Mouse (Mus musculus): Measurements from ENCODE around the gene Endou. TPM values are rescaled to one million over a fixed set of nuclear protein-coding genes. Genes with fewer than 3 reads are reported as not detected.

The Endou gene
- polyA plus RNA-seq, 1 experiment from 2014 or later = 0.09 TPM

DNA sequence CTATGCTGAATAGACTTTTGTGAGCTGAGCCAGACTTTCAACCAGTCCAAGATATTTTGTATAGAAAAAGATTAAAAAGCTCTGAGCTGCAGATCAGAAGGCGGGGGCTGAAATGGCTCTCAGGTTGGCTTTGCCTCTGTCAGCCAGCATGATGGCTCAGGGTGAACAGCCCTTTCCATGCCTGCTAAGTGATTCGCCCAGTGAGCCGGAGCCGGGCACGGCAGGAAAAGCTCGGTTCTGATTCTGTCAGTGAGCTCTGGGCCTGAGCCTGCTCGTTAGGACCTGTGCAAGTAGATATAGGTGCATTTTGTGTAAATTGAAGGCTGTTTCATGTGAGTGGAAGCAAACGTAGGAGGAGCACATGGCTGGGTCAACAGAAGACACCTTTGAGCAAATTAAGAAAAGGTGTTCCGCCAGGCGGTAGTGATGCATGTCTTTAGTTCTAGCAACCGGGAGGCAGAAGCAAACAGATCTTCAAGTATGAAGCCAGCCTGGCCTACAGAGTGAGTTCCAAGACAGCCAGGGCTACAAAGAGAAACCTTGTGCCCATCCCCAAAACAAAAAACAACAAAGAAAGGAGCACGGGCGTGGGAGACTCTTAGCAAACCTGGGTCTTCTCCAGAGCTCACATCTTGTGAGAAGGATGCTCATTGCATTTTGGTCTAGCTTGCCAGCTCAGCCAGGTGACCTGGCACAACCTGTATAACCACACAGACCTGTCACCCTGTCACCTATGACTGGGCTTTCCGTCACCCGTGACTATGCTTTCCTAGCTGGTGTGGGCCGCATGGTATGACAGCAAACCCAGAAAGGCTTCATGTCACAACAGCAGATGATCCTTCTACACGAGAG is 6.6 kb downstream of the Endou start:
- Histone ChIP-seq H3K9me3 (no peaks in the 10 kb centered on the region), H3K4me2 (replicated peaks) (no peak overlapping the region), H3K27me3 (replicated peaks) (no peaks in the 10 kb centered on the region), H3K27ac (no peak overlapping the region), H3K9ac (no peak overlapping the region), H3K36me3 (no peaks in the 10 kb centered on the region), H3K4me3 (replicated peaks) (no peak overlapping the region), H3K4me1 (replicated peaks) (no peaks in the 10 kb centered on the region)
- ATAC-seq = no peak
- WGBS = 83% methylated on average over 17 of the region's 17 CpGs

DNA sequence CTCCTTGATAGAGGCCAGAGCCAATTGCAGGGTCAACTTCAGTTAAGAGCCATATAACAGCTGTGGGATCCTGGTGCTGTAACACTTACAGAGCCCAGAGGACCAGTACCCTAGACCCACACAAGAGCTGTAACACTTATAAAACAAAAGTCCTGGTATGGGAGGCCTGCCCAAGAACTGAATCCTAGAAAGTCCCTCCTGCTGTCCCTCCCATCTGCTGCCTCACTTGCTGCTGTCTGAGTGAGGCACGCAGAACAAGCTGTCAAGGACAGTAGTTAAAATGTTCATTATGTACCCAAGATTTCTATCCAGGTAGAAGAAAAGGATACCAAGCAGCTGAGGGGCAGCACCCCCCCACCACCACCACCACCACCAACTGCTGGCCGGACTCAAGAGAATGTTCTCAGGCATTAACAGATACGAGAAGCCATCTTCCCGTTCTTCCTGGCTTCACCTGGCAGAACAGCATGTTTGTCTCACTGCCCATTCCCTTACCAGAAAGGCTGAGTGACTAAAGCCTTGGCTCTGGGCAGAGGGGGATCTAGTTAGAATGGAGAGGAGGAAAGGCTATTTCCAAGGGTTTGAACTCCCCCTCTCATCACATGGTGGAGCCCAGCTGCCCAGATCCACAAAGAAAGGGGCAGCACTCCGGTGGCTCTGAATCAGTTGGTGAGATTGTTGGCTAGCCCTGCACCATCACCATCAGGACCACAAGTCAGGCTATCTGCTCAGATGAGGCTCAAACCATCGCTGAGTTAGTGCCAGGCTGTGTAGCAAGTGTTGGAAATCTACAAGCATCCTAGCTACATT is 7.4 kb downstream of the Endou start:
- no peak for ATAC-seq
- Histone ChIP-seq H3K36me3 (no peaks in the 10 kb centered on the region), H3K4me1 (replicated peaks) (no peaks in the 10 kb centered on the region), H3K9me3 (no peaks in the 10 kb centered on the region), H3K27ac (no peak overlapping the region), H3K9ac (no peak overlapping the region), H3K4me3 (replicated peaks) (no peak overlapping the region), H3K4me2 (replicated peaks) (no peak overlapping the region), H3K27me3 (replicated peaks) (no peaks in the 10 kb centered on the region)
- WGBS = 84% methylated on average over 6 of the region's 6 CpGs

DNA sequence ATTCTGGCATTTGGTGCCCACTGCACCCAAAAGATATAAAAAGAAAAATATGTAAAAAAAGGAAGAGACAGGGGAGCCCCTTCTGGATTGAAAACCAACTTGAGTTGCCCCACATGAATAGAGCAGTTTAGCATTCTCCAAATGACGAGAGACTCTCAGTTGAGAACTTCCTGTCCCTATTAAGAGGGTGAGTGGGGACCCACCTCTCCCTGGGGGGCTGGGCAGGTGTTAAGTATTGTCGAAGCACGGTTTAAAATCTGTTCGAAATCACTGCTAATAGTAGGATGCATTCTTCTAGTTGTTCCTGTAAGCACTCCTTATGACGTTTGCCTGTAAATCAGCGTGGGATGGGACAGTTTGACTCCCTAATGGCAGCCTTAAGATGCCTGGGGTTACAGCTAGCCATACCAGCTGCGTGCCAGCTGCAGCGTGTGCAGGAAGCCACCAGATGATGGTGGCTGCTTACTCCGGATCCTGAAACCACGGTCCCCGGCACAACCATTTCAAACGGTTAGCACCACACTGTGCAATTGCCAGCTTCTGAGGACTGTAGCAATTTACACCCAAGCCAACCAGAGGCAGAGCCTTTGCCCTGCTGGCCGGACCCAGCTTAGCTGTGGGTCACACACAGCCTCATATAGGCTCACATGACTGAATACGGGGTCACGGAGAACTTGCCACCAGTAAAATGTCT is 10.0 kb downstream of the Endou start:
- Histone ChIP-seq H3K27me3 (replicated peaks) (no peaks in the 10 kb centered on the region), H3K9ac (no peak overlapping the region), H3K4me1 (replicated peaks) (no peaks in the 10 kb centered on the region), H3K36me3 (no peaks in the 10 kb centered on the region), H3K4me3 (replicated peaks) (no peak overlapping the region), H3K9me3 (no peaks in the 10 kb centered on the region), H3K4me2 (replicated peaks) (no peak overlapping the region), H3K27ac (no peak overlapping the region)
- ATAC-seq = no peak
- WGBS = 69% methylated on average over 15 of the region's 15 CpGs

DNA sequence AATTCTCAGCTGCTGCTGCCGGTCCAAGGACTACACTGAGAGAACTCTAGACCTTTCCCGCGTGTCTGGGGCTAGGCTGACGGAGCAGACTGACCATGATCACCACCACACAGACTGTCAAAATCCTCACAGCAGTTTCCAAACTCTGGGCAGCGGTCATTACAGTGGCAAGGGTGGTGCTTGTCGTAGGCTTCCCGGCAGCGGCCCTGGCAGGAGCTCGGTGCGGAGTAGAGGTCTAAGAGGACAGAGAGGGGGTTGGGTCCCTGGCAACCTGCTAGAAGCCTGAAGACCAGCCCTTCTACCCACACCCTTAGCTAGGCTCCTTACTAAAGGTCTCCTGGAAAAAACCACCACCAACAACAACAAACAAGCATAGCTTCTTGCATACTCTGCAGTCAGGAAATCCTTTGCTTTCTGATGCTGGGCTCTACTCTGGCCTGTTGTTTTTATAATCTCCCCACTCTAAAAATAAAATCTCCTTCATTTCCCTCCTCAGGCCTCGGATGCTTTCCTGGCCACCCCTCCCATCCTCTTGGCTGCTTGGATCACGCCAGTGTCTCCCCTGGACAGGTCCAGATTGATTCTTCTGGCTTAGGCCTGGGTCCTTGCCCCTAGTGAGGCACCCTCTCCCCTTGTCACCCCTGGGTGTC is 11.0 kb downstream of the Endou start:
- H3K4me1 ChIP-seq (replicated peaks) = no peaks in the 10 kb centered on the region

DNA sequence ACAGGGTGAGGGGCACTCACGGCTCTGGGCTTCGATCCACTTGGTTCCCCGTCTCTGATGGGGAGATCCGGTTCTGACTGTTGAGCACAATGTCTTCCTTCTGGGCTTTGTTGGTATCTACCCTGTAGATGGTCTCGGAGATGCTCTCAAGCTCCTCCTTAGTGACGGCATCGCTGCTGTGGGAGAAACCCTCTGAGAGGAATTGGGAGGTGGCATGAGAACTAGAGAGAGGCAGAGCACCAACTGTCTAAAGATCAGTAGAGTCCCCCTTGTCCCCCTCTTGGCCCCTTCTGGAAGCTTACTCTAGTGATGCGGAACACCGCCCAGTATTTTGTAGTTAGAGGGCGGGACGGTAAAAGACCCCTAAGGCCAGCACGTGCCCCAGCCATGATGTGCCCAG is 11.6 kb downstream of the Endou start:
- Histone ChIP-seq H3K36me3 (no peaks in the 10 kb centered on the region), H3K9ac (no peak overlapping the region), H3K4me2 (replicated peaks) (no peak overlapping the region), H3K27ac (no peak overlapping the region), H3K4me3 (replicated peaks) (no peak overlapping the region), H3K27me3 (replicated peaks) (no peaks in the 10 kb centered on the region), H3K4me1 (replicated peaks) (no peaks in the 10 kb centered on the region), H3K9me3 (no peaks in the 10 kb centered on the region)
- no peak for ATAC-seq
- WGBS = 92% methylated on average over 12 of the region's 12 CpGs

More for the DNA sequence above, 11.0 kb downstream of the Endou start:
- Histone ChIP-seq H3K4me2 (replicated peaks) (no peak overlapping the region), H3K36me3 (no peaks in the 10 kb centered on the region), H3K9me3 (no peaks in the 10 kb centered on the region), H3K9ac (no peak overlapping the region), H3K4me3 (replicated peaks) (no peak overlapping the region), H3K27me3 (replicated peaks) (no peaks in the 10 kb centered on the region), H3K27ac (no peak overlapping the region)
- no peak for ATAC-seq
- WGBS = 76% methylated on average over 12 of the region's 12 CpGs

DNA sequence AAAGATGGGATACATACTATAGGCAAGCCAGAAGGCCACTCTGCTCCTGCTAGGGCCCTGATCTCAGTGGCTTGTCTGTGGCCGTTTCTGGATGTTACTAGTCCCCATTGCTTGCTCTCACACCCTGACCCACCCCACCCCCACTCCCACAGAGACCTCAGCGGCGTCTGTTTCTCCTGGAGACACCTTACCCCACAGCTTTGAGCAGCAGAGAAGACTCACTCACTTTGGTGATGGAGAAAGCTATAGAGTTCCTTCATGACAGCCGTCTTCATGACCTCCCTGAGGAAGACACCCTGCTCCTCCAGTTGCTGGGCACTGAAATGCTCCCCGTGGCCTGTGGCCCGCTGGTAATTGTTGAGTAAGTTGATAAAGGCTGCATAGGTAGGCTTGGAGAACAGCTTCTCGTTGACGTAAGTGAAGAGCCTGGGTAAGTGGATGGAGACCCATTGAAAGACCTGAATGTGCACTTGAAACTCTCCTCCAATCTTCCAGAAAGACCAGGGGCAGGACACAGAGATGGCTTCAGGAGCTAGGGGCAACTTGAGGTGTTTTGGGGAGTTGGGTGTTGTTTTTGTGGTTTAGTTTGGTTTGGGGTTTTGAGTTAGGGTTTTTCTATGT is 12.5 kb downstream of the Endou start:
- Histone ChIP-seq H3K36me3 (no peaks in the 10 kb centered on the region), H3K27ac (no peak overlapping the region), H3K9ac (no peak overlapping the region), H3K27me3 (replicated peaks) (no peaks in the 10 kb centered on the region), H3K4me2 (replicated peaks) (no peak overlapping the region), H3K4me1 (replicated peaks) (no peaks in the 10 kb centered on the region), H3K9me3 (no peaks in the 10 kb centered on the region), H3K4me3 (replicated peaks) (no peak overlapping the region)
- WGBS = 83% methylated on average over 8 of the region's 8 CpGs
- ATAC-seq = no peak

DNA sequence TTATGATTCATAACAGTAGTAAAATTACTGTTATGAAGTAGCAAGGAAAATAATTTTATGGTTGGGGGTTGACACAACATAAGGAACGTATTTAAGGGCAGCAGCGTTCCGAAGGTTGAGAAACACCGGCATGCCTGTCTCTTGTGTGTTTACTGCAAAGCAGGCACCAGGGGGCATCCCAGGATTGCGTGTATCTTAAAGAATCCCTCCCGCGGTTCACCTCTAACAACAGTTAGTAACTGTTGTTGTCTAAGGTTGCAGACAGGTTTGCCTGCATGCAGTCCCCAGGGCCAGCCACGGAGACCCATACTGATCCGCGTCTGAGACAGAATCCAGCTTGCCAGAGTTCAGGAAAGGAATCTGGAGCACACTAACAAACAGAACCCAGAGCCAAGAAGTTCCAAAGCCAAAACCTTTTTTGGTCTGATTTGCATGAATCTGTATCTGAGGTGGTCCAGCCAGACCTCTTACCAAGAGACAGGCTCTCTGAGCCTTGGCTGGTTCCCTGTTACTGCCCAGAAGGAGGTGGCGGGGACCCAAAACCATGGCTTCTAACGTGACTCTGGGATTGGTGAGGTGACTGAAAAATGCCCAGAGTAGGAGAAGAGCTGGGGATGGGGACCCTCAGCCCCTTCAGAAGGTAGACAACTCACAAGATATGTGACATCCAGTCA is 13.1 kb downstream of the Endou start:
- no peaks in the 10 kb centered on the region for H3K4me1 ChIP-seq (replicated peaks)
- no peak overlapping the region for H3K4me3 ChIP-seq (replicated peaks)
- no peak overlapping the region for H3K27ac ChIP-seq
- peak; percentile 41; the same call in 1 of the 2 replicates for ATAC-seq
- no peak overlapping the region for H3K9ac ChIP-seq
- H3K4me2 ChIP-seq (replicated peaks) = no peak overlapping the region
- no peaks in the 10 kb centered on the region for H3K27me3 ChIP-seq (replicated peaks)
- H3K9me3 ChIP-seq = no peaks in the 10 kb centered on the region
- H3K36me3 ChIP-seq = no peaks in the 10 kb centered on the region
- 21% methylated on average over 12 of the region's 12 CpGs for WGBS

DNA sequence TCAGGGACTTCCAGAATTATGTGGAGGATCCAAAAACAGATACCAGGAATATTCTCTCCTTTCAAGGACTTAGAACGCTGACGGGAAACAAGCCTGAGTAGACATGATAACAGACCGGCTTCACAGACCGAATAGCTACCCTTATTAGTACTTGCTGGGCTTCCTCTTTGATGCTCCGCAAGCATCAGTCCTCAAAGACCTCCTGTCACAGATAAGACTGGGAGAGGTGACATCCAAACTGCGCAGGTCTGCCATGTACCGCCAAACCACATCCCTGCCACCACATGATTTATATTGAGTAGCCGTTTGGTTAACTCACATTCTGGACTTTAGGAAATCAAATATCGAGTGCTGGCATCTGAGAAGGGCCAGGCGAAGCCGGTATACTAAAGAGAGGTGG is 14.4 kb downstream of the Endou start:
- WGBS = 85% methylated on average over 11 of the region's 11 CpGs
- Histone ChIP-seq H3K9me3 (no peaks in the 10 kb centered on the region), H3K9ac (no peak overlapping the region), H3K4me1 (replicated peaks) (no peaks in the 10 kb centered on the region), H3K27me3 (replicated peaks) (no peaks in the 10 kb centered on the region), H3K27ac (no peak overlapping the region), H3K36me3 (no peaks in the 10 kb centered on the region), H3K4me3 (replicated peaks) (no peak overlapping the region), H3K4me2 (replicated peaks) (no peak overlapping the region)
- no peak for ATAC-seq

DNA sequence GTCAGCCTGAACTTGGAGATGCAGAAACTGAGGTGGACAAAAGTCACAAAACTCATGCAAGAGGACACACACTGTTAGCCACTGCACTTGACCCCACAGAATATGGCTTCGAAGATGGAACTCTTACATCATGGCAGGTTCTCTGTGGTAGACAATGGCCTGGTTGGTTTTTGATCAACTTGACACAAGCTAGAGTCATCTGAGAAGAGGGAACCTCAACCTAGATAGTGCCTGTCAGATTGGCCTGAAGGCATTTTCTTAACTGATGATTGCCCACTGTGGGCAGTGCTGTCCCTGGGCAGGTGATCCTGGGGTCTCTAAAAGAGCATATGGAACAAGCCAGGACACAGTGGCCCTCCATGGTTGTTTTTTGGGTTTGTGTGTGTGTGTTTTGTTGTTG is 15.4 kb downstream of the Endou start:
- 89% methylated on average over 1 of the region's 1 CpGs for WGBS
- no peak overlapping the region for H3K27ac ChIP-seq
- no peaks in the 10 kb centered on the region for H3K36me3 ChIP-seq
- ATAC-seq = no peak
- no peaks in the 10 kb centered on the region for H3K9me3 ChIP-seq
- H3K4me1 ChIP-seq (replicated peaks) = no peaks in the 10 kb centered on the region
- no peaks in the 10 kb centered on the region for H3K27me3 ChIP-seq (replicated peaks)
- no peak overlapping the region for H3K4me2 ChIP-seq (replicated peaks)
- H3K9ac ChIP-seq = no peak overlapping the region
- no peak overlapping the region for H3K4me3 ChIP-seq (replicated peaks)

DNA sequence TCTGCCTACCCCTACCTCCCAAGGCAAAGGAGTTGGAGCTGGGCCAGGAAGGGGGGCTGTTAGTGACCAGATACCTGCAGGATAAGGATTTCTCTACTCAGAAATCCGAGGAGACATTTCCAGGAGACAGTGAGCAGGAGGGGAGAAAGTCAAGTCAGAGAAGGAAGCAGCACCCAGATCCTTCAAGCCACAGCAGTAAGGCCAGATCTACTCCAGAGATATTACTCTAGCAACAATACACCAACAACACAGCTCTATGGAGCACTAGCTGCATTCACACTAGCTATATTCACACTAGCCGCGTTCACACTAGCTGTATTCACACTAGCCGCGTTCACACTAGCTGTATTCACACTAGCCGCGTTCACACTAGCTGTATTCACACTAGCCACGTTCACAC is 16.1 kb downstream of the Endou start:
- H3K9me3 ChIP-seq = no peaks in the 10 kb centered on the region
- H3K27ac ChIP-seq = no peak overlapping the region
- no peak overlapping the region for H3K4me3 ChIP-seq (replicated peaks)
- ATAC-seq = no peak
- H3K9ac ChIP-seq = no peak overlapping the region
- H3K36me3 ChIP-seq = no peaks in the 10 kb centered on the region
- H3K27me3 ChIP-seq (replicated peaks) = no peaks in the 10 kb centered on the region
- H3K4me1 ChIP-seq (replicated peaks) = no peaks in the 10 kb centered on the region
- H3K4me2 ChIP-seq (replicated peaks) = no peak overlapping the region
- WGBS = 88% methylated on average over 8 of the region's 8 CpGs

DNA sequence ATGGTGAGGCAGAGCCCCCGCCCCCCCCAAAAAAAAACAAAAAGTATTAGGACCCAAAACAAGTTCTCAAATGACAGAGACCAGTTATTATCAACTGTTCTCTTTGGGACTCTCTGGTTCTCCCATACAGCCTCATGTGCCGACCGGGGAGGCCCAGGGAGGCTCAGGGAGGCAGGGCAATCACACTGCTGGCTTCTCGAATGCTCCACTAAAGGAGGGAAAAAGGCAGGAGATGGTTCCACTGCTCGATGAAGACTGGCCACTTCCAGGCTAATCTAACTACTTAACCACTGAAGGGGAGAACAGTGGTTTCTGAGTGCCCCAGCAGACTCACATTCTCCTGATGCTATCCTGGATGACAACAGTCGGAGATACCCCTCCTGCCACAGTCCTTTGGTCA is 18.6 kb downstream of the Endou start:
- no peaks in the 10 kb centered on the region for H3K27me3 ChIP-seq (replicated peaks)
- H3K4me2 ChIP-seq (replicated peaks) = no peak overlapping the region
- H3K4me3 ChIP-seq (replicated peaks) = no peak overlapping the region
- no peak for ATAC-seq
- H3K9ac ChIP-seq = no peak overlapping the region
- WGBS = 61% methylated on average over 6 of the region's 6 CpGs
- H3K36me3 ChIP-seq = no peaks in the 10 kb centered on the region
- no peaks in the 10 kb centered on the region for H3K4me1 ChIP-seq (replicated peaks)
- no peaks in the 10 kb centered on the region for H3K9me3 ChIP-seq
- no peak overlapping the region for H3K27ac ChIP-seq

Measured in intestine, embryonic 15.5 days (tissue).